Comparison of ENCODE assay signal across 8 mouse cellular contexts in the genomic region with DNA sequence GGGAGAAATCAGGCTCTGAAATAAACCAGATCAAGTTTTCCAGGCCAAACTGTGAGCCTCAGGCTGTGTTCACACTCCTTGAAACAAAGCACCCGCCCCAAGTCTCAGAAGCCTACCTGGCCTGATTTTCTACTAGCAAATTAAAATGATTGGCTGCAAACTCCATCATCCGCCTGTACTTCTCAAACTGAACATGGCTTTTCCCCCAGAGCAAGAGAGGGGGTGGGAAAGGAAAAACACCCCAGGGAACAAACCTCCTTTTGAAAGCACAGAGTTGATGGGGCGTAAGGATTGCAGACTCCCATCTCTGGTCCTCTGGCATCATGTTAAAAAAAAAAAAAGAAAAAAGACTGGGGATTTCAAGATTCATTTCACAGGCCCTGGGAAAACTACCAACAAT. TPM values are rescaled to one million over a fixed set of nuclear protein-coding genes. Genes with fewer than 3 reads are reported as not detected.
DNase-seq lines count a peak whose midpoint lies in the region; ATAC-seq and TF ChIP-seq lines count a peak whose summit lies in the region.
"Had no signal": no experiment of that assay in that cellular context is flagged by ENCODE, and none has a peak within 500 bp of the region (broad histone marks: within the 10 kb centered on the region; RNA-seq: fewer than 3 reads in every experiment).

No protein-coding gene starts in this region.

- H3K9me3 ChIP-seq in lung, embryonic 14.5 days (ENCODE audit: low read depth, low read length), result no peaks in the 10 kb centered on the region
- no peaks in the 10 kb centered on the region for H3K9me3 ChIP-seq in forebrain, embryonic 13.5 days (replicated peaks)
- no peaks in the 10 kb centered on the region for H3K9me3 ChIP-seq in liver, embryonic 13.5 days (replicated peaks)
- H3K9me3 ChIP-seq in stomach, embryonic 16.5 days (replicated peaks; ENCODE audit: control insufficient read depth, low read length), result no peaks in the 10 kb centered on the region

- 51% methylated on average over 3 of the region's 3 CpGs for WGBS in lung, embryonic 14.5 days
- 55% methylated on average over 3 of the region's 3 CpGs for WGBS in forebrain, embryonic 13.5 days
- WGBS in liver, embryonic 13.5 days (ENCODE audit: insufficient replicate concordance), result 80% methylated on average over 3 of the region's 3 CpGs
- 51% methylated on average over 3 of the region's 3 CpGs for WGBS in stomach, embryonic 16.5 days

- peaks cover 18% of the 10 kb centered on the region for H3K36me3 ChIP-seq in lung, embryonic 14.5 days (ENCODE audit: insufficient read depth)
- peaks cover 14% of the 10 kb centered on the region; the same call in 1 of the 2 replicates for H3K36me3 ChIP-seq in forebrain, embryonic 13.5 days (ENCODE audit: poor library complexity, severe bottlenecking)
- H3K36me3 ChIP-seq in liver, embryonic 13.5 days, result peaks cover 37% of the 10 kb centered on the region
- no peaks in the 10 kb centered on the region for H3K36me3 ChIP-seq in stomach, embryonic 16.5 days (ENCODE audit: control insufficient read depth, insufficient read depth, low read length)

- H3K27ac ChIP-seq in lung, embryonic 14.5 days (ENCODE audit: low read depth), result no peak overlapping the region
- H3K27ac ChIP-seq in forebrain, embryonic 13.5 days, result no peak overlapping the region
- peak overlapping the region; percentile 32; the same call in 1 of the 2 replicates for H3K27ac ChIP-seq in liver, embryonic 13.5 days
- H3K27ac ChIP-seq in stomach, embryonic 16.5 days (ENCODE audit: low read length), result no peak overlapping the region; the same call in 1 of the 2 replicates

- no peaks in the 10 kb centered on the region for H3K27me3 ChIP-seq in lung, embryonic 14.5 days (ENCODE audit: insufficient read depth, low read length)
- H3K27me3 ChIP-seq in forebrain, embryonic 13.5 days, result no peaks in the 10 kb centered on the region
- no peaks in the 10 kb centered on the region for H3K27me3 ChIP-seq in liver, embryonic 13.5 days
- H3K27me3 ChIP-seq in stomach, embryonic 16.5 days (ENCODE audit: control insufficient read depth, insufficient read depth, low read length), result no peaks in the 10 kb centered on the region

- no peak for ATAC-seq in lung, embryonic 14.5 days (ENCODE audit: insufficient read depth)
- no peak for ATAC-seq in forebrain, embryonic 13.5 days
- no peak for ATAC-seq in liver, embryonic 13.5 days (ENCODE audit: low read depth)
- ATAC-seq in stomach, embryonic 16.5 days (ENCODE audit: insufficient read depth, low FRiP score), result no peak
- ATAC-seq in erythroid progenitor cell, adult 5-6 weeks (replicated peaks; ENCODE audit: low FRiP score, poor library complexity, severe bottlenecking), result no peak

- no peak for DNase-seq in lung, embryonic 14.5 days
- DNase-seq in lung, postnatal 36 days, result no peak
- DNase-seq in liver, embryonic 13.5 days, result no peak
- DNase-seq in right cerebral cortex, postnatal 36 days (ENCODE audit: low spot score in 2 of 2), result no peak

- no peaks in the 10 kb centered on the region; the same call in 1 of the 2 replicates for H3K4me1 ChIP-seq in lung, embryonic 14.5 days (ENCODE audit: insufficient read depth)
- peaks cover 46% of the 10 kb centered on the region for H3K4me1 ChIP-seq in forebrain, embryonic 13.5 days
- peaks cover 74% of the 10 kb centered on the region for H3K4me1 ChIP-seq in liver, embryonic 13.5 days (replicated peaks)
- H3K4me1 ChIP-seq in stomach, embryonic 16.5 days (ENCODE audit: control insufficient read depth, insufficient read depth, low read length), result peaks cover 21% of the 10 kb centered on the region

- TF ChIP-seq CTCF in lung, embryonic 14.5 days (IDR thresholded peaks at IDR 0.05; ENCODE audit: low read depth), result no peak

- H3K4me2 ChIP-seq in lung, embryonic 14.5 days, result peak overlapping the region; percentile 88
- peak overlapping the region; percentile 91 for H3K4me2 ChIP-seq in forebrain, embryonic 13.5 days
- H3K4me2 ChIP-seq in liver, embryonic 13.5 days, result peak overlapping the region; percentile 92
- peak overlapping the region; percentile 90 for H3K4me2 ChIP-seq in stomach, embryonic 16.5 days (ENCODE audit: low read depth, low read length)

- peak overlapping the region; percentile 73; the same call in 1 of the 2 replicates for H3K9ac ChIP-seq in lung, embryonic 14.5 days
- H3K9ac ChIP-seq in forebrain, embryonic 13.5 days, result peak overlapping the region; percentile 95
- H3K9ac ChIP-seq in liver, embryonic 13.5 days, result peak overlapping the region; percentile 93
- H3K9ac ChIP-seq in stomach, embryonic 16.5 days (ENCODE audit: low read length), result peak overlapping the region; percentile 89

- peak overlapping the region; percentile 70 for H3K4me3 ChIP-seq in lung, embryonic 14.5 days (ENCODE audit: low read depth, low read length)
- H3K4me3 ChIP-seq in forebrain, embryonic 13.5 days, result peak overlapping the region; percentile 92
- H3K4me3 ChIP-seq in liver, embryonic 13.5 days (replicated peaks), result peak overlapping the region; percentile 80
- H3K4me3 ChIP-seq in stomach, embryonic 16.5 days (replicated peaks; ENCODE audit: low read length), result peak overlapping the region; percentile 88

RNA-seq across cellular contexts. Expression of gene Tecr, which starts 15.1 kb away (rescaled TPM):
- polyA plus RNA-seq in lung, embryonic 14.5 days (2014; fragmentation: Nextera tagmentation; extraction: Ambion mirVana), result 531 and 570 TPM in 2 replicates
- polyA plus RNA-seq in forebrain, embryonic 13.5 days (2015; fragmentation: Nextera tagmentation; extraction: Ambion mirVana), result 613 and 652 TPM in 2 replicates
- 334 and 348 TPM in 2 replicates for polyA plus RNA-seq in liver, embryonic 13.5 days (2015; fragmentation: Nextera tagmentation; extraction: Ambion mirVana)
- polyA plus RNA-seq in stomach, embryonic 16.5 days (2015; fragmentation: Nextera tagmentation; extraction: Ambion mirVana), result 503 and 554 TPM in 2 replicates
- 292 and 301 TPM in 2 replicates for total RNA-seq in erythroid progenitor cell, adult 5-6 weeks (2015; ENCODE audit: low replicate concordance)
- total RNA-seq in erythroid progenitor cell, adult 5-6 weeks (2017; ENCODE audit: low replicate concordance), result 92.2 and 190 TPM in 2 replicates

RNA-seq across cellular contexts. Expression of gene Dnajb1, which starts 15.3 kb away (rescaled TPM):
- polyA plus RNA-seq in lung, embryonic 14.5 days (2014; fragmentation: Nextera tagmentation; extraction: Ambion mirVana), result 54.9 and 61.3 TPM in 2 replicates
- polyA plus RNA-seq in forebrain, embryonic 13.5 days (2015; fragmentation: Nextera tagmentation; extraction: Ambion mirVana), result 59.4 and 61.9 TPM in 2 replicates
- polyA plus RNA-seq in liver, embryonic 13.5 days (2015; fragmentation: Nextera tagmentation; extraction: Ambion mirVana), result 54.5 and 59.6 TPM in 2 replicates
- 69.6 and 74.3 TPM in 2 replicates for polyA plus RNA-seq in stomach, embryonic 16.5 days (2015; fragmentation: Nextera tagmentation; extraction: Ambion mirVana)
- 56.2 and 59.5 TPM in 2 replicates for total RNA-seq in erythroid progenitor cell, adult 5-6 weeks (2015; ENCODE audit: low replicate concordance)
- total RNA-seq in erythroid progenitor cell, adult 5-6 weeks (2017; ENCODE audit: low replicate concordance), result 58.9 and 62.4 TPM in 2 replicates

RNA-seq across cellular contexts. Expression of gene Ndufb7, which starts 26.2 kb away (rescaled TPM):
- polyA plus RNA-seq in lung, embryonic 14.5 days (2014; fragmentation: Nextera tagmentation; extraction: Ambion mirVana), result 361 and 362 TPM in 2 replicates
- polyA plus RNA-seq in forebrain, embryonic 13.5 days (2015; fragmentation: Nextera tagmentation; extraction: Ambion mirVana), result 393 and 412 TPM in 2 replicates
- polyA plus RNA-seq in liver, embryonic 13.5 days (2015; fragmentation: Nextera tagmentation; extraction: Ambion mirVana), result 268 and 288 TPM in 2 replicates
- 285 and 326 TPM in 2 replicates for polyA plus RNA-seq in stomach, embryonic 16.5 days (2015; fragmentation: Nextera tagmentation; extraction: Ambion mirVana)
- 90.1 and 119 TPM in 2 replicates for total RNA-seq in erythroid progenitor cell, adult 5-6 weeks (2015; ENCODE audit: low replicate concordance)
- total RNA-seq in erythroid progenitor cell, adult 5-6 weeks (2017; ENCODE audit: low replicate concordance), result 75.9 and 125 TPM in 2 replicates

RNA-seq across cellular contexts. Expression of gene Olfr370, which starts 57.1 kb away (rescaled TPM):
- polyA plus RNA-seq in lung, embryonic 14.5 days (2014; fragmentation: Nextera tagmentation; extraction: Ambion mirVana), result not detected in 2 replicates
- 0.15 TPM in 1 of 2 replicates, not detected in the other for polyA plus RNA-seq in forebrain, embryonic 13.5 days (2015; fragmentation: Nextera tagmentation; extraction: Ambion mirVana)
- polyA plus RNA-seq in liver, embryonic 13.5 days (2015; fragmentation: Nextera tagmentation; extraction: Ambion mirVana), result not detected in 2 replicates
- polyA plus RNA-seq in stomach, embryonic 16.5 days (2015; fragmentation: Nextera tagmentation; extraction: Ambion mirVana), result not detected in 2 replicates
- total RNA-seq in erythroid progenitor cell, adult 5-6 weeks (2015; ENCODE audit: low replicate concordance), result not detected in 2 replicates
- total RNA-seq in erythroid progenitor cell, adult 5-6 weeks (2017; ENCODE audit: low replicate concordance), result not detected in 2 replicates
- total RNA-seq: layer of hippocampus, adult 8-10 months had no signal

RNA-seq across cellular contexts. Expression of gene Gipc1, which starts 59.8 kb away (rescaled TPM):
- 170 and 175 TPM in 2 replicates for polyA plus RNA-seq in lung, embryonic 14.5 days (2014; fragmentation: Nextera tagmentation; extraction: Ambion mirVana)
- 190 and 196 TPM in 2 replicates for polyA plus RNA-seq in forebrain, embryonic 13.5 days (2015; fragmentation: Nextera tagmentation; extraction: Ambion mirVana)
- 61.3 and 64.3 TPM in 2 replicates for polyA plus RNA-seq in liver, embryonic 13.5 days (2015; fragmentation: Nextera tagmentation; extraction: Ambion mirVana)
- polyA plus RNA-seq in stomach, embryonic 16.5 days (2015; fragmentation: Nextera tagmentation; extraction: Ambion mirVana), result 190 TPM in 2 replicates
- total RNA-seq in erythroid progenitor cell, adult 5-6 weeks (2015; ENCODE audit: low replicate concordance), result 2.9 and 5.9 TPM in 2 replicates
- 9.3 and 12.5 TPM in 2 replicates for total RNA-seq in erythroid progenitor cell, adult 5-6 weeks (2017; ENCODE audit: low replicate concordance)
